Mouse (Mus musculus): ENCODE data around the gene Sept9.
A peak's percentile ranks its signal among the peaks of the same experiment; 100 is the strongest.
"Not testable (repeated sequence)": the region's sequence is repeated elsewhere in the genome, so short reads cannot be mapped to it uniquely, and the experiment has no call there.

Gene Sept9

GRCm38 (mm10) chr11:117314026-117314425 lies 114.6 kb downstream of the Sept9 start:
- no peak for DNase-seq (ENCODE audit: low read depth)

- no peak for DNase-seq (ENCODE audit: low read depth)
These were observed 115.1 kb downstream of the Sept9 start for GRCm38 (mm10) chr11:117314520-117314919.

DNA sequence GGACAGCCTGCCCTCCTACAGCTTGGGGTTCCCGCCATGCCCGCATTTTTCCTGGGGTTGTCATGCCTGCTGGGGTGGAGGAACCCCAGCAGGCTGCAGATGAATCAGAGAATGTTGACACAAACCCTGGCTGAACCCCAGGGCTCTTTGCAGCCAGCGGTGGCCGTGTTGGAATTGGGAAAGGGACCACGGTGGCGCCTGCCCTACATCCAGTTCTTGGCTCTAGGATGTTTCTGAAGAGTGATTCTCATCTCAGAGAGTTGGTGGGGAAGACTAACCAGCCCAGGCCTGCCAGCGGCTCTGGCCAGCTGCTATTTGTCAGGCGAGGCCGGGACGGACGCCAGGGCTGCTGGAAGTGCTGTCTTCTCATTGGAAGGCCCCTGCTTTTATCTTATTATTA lies 115.8 kb downstream of the Sept9 start:
- DNase-seq (ENCODE audit: low read depth) = peak; percentile 87

DNA sequence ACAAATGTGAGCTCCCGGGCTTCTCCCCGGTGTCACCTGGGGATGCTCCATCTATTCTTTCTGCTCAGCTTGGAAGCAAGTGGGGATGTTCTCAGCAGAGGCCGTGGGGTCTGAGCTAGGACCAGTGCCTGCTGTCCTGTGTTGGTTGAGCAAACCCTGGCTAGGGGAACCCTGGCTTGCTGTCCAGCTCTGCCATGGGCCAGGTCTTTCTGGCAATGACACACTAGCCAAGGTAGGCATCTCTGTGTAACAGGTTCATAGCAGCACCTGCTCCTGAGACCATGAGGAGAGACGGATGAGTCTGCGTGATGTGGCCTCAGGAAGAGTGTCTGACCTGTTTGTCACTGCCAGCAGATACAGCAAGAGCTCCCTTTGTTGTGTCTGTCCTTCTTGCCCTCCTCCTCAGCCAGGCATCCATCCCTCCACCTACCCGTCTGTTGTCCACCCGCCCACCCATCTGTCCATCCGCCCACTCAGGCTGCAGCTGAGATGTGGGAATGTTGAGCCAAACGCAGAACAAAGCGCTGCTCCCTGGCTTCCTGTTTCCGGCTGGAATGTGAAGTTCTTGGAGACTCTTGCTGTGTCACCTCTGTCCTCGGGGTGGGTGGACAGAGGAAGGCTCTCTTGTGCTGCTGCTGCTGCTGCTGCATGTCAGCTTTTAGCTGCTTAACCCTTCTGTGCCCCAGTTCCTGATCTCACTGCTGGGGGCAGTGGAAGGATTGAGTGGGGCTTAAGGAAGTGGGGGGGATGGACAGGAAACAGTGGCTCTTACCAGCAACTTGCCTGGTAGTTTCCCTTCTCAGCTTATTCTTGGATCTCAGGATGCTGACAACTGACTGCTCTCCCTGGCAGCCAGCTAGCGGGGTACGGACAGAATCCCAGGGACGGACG lies 117.2 kb downstream of the Sept9 start:
- DNase-seq (ENCODE audit: low read depth) = no peak

DNA sequence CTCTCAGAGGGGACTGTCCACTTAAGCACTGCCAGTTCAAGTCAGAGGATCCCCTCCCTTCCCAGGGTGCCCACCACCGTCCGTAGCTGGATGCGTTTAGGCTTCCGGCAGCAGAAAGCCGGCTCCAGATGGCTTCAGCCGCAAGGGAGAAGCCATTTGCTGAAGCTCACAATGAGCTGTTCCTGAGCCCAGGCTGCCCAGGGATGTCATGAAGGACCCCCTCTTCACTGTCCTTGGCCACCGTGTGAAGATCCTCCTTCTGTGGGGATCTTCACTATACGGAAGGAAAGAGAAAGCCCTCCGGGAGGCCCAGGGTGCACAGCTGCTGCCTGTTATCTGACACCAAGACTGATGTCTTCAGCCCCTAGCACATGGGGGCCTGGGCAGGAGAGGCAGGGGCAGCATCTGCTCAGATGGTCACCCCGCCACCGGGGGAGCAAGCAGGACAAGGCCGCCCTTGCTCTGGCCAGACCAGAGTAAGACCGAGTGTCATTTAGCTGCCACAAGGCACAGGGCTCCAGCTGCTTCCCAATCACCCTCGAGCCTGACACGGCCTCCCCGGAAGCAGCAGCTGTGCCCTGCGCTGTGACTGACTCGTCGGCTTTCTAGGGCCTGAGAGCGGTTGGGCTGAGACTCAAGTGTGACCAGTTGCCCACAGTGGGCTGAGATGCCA lies 118.1 kb downstream of the Sept9 start:
- DNase-seq (ENCODE audit: low read depth) = no peak

DNA sequence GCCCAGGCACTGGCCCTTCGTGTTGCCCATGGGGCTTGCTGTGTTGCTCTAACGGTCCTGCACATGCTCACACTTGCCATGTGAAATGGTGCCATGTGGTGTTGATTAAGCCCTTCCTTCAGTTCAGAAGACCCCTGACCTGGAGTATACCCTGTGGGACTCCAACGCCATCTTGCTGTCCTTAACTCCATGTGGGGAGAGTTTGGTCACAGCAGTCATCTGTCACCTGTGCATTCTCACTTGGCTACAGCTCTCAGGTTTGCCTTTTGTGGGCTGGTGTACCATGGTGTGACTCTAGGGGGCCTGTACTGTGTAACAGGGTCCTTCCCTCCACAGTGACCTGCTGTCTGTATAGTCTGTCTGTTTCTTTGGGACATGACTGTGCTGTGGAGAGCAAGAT lies 118.7 kb downstream of the Sept9 start:
- no peak for DNase-seq (ENCODE audit: low read depth)

- DNase-seq (ENCODE audit: low read depth) = no peak
These were observed 119.5 kb downstream of the Sept9 start for GRCm38 (mm10) chr11:117318731-117319542.

DNA sequence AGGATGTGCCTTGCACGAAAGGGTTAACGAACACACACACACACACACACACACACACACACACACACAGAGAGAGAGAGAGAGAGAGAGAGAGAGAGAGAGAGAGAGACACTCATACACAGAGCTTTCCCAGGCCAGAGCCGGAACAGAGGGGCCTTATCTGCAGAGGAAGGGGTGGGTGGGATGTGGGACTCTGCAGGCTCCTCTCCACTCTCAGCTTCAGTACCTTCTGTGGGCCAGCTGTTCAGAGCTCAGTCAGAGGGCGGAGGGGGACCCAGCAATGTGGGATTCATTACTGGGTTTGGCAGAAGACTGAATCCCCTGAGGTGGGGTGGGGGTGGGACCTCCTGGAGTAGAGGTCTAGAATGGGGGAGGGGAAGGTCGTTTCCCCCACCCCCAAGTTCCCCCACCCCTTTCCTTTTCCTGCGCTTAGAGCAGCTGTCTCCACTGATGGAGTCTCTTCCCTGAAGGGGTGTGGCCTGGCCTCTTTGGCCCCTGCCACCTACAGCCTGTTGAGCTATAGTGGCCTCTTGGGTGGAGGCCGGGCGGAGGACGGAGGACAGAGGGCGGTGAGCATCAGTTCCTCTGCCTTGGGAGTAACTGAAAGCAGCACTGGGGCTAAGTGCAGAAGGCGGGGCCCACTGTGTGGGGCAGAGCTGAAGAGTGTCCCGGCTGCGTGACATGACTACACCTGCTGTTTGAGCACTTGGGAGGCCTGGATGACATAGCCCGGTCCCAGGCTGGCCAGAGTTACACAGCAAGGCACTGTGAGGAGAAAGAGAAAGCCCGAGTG lies 120.3 kb downstream of the Sept9 start:
- DNase-seq (ENCODE audit: low read depth) = no peak

DNA sequence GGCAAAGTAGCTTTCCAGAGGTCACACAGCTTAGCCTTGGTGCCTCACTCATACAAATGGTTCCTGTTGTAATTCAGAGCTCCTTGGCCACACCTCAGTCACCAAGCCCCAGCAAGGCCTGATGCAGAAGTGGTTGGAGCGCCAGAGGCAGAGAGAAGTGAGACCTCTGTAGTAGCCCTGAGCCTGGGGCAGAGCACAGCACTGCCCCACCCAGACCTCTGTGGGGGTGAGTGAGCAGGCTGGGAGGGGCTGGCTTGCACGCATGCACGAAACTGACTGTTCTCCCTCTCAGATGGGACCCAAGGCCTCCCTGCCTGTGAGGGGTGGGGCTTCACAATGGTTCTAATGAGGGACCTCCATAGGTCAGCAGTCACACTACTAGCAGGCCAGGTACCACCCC lies 121.0 kb downstream of the Sept9 start:
- no peak for DNase-seq (ENCODE audit: low read depth)

DNA sequence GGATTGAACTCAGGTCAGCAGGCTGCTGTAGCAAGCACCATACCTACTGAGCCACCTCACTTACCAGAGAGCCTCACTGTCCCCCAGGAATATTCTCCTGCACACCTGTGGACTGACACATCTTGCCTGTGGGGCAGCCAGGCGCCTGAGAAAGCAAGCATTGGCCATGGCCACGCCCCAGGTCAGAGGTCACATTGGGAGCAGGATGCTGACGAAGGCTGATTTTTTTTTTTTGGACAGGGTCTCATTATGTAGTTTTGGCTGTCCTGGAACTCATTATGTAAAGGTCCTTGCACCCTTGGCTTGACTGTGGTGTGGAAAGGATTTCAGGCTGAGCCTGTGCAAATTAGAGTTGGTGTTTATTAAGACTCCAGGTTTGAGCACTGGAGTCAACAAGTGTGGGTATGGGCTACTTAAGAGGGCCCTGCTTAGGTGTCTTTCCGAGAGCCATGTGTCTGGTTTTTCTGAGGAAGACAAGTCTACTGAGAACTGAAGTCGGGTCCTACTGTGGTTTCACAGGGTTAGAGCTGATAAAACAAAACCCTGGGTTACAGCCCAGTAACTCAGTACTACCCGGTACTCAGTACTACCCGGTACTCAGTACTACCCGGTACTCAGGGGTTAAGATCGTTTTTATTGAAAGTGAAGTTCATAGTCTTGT lies 122.0 kb downstream of the Sept9 start:
- no peak for DNase-seq (ENCODE audit: low read depth)

GRCm38 (mm10) chr11:117322311-117322710 lies 122.8 kb downstream of the Sept9 start:
- DNase-seq (ENCODE audit: low read depth) = no peak

DNA sequence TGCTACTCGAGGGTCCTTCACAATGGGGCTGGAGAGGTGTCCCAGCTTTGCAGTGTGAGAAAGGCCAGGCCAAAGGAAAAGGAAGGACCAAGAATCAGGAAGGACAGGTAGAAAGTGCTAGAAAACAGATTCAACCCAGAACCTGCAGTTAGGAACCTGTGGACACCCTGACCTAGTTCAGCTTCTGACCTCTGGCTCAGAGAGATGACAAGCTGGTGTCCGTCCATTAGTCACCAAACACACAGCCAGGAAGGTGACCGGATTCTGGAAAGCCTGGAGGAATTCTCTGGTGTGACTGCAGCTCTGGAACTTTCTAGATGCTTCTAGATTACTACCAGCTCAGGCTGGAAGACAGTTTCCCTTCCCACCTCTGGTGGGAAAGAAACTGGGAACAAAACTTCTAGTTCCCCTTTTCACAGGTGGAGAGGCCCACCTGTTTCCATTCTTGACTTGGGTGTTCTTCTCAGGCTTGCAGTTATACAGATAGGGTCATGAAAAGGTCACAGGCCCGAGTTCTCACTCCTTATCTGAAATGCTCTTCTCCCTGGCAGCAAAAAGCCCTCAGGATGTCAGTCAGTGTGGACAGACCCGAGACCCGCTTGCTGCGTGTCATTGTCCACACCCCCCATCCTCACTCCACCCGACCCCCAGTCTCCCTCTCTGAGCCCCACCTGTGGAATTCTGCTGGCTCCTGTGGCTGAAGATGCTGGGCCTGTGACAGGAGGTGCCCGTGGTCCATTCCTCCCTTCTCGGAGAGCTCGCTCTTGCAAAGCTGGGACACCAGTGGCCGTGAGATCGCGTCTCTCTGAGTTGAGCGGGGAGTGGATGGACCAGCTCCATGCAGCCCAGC lies 123.5 kb downstream of the Sept9 start:
- no peak for DNase-seq (ENCODE audit: low read depth)

GRCm38 (mm10) chr11:117323976-117324574 lies 124.6 kb downstream of the Sept9 start:
- DNase-seq (ENCODE audit: low read depth) = no peak

- DNase-seq (ENCODE audit: low read depth) = not testable (repeated sequence)
These were observed 125.3 kb downstream of the Sept9 start for GRCm38 (mm10) chr11:117324718-117325117.

GRCm38 (mm10) chr11:117325131-117325467 lies 125.6 kb downstream of the Sept9 start:
- no peak for DNase-seq (ENCODE audit: low read depth)

DNA sequence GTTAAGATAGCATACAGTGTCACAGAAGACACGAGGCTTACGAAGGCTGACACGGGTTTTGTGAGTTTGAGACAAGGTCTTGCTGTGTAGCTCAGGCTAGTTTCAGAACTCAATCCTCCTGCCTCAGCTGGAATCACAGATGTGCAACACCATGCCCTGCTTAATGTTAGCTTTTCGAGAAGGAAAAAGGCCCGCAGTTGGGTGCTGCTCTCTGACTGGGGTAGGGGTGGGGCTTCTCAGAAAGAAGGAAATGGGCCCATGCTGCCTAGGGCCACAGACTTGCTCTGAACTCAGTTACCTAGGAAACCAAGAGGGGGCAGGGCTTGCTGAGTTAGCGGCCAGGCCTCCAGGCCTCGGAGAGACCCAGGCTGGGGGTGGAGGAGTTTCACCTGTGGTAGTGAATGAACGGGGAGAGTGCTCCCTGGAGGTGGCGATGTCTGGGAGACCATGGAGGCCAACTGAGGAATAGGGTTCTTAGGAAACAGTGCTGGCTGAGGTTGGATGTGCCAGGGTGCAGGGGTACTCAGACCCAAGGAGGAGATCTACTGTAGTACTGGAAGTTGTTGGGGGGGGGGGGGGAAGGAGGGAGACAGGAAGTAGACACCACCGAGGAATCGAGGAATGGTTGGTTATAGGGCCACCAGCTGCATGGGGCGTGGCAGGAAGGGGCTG lies 126.1 kb downstream of the Sept9 start:
- DNase-seq (ENCODE audit: low read depth) = no peak

GRCm38 (mm10) chr11:117326140-117326725 lies 126.8 kb downstream of the Sept9 start:
- no peak for DNase-seq (ENCODE audit: low read depth)

DNA sequence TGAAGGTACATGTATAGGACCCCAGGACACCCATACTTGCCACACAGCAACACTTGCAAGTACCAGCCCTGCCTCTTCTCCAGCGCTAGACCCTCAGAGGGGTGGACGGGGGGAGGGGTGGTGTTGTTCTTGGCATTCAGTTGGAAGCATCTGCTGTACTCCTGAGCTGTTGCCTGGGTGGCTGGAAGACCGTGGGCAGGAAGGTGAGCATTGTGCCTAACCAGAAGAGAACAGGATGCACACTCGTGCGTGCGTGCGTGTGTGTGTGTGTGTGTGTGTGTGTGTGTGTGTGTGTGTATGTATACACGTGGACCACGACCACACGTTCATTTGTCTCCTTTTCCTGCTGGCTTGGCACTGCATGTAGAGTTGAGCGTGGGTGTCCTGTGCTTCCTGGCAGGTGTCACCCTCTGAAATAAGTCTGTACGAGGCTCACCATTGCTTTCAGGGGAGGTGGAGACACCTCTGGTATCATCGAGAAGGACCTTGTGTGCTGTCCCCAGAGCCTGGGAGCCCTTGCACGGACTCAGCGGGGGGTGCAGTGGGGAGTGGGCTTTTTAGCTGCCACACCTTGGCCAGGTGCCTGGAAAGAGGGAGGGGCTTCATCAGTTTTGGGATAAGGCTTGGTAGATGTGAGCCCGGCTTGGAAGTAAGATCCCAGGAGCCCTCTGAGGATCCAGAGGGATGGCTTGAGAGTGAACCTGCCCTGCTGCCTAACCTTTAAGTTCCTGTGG lies 127.6 kb downstream of the Sept9 start:
- DNase-seq (ENCODE audit: low read depth) = no peak

All from fibroblast of lung, adult 2 months (primary cell).